ENCODE assay signal across 8 mouse cellular contexts in genomic region chr1:171330216-171330560, GRCm38 (mm10). TPM values are rescaled to one million over a fixed set of nuclear protein-coding genes. Genes with fewer than 3 reads are reported as not detected.
DNase-seq lines count a peak whose midpoint lies in the region; ATAC-seq and TF ChIP-seq lines count a peak whose summit lies in the region.

No protein-coding gene starts in this region.

- H3K4me2 ChIP-seq in lung, embryonic 14.5 days: peak overlapping the region; percentile 86
- peak overlapping the region; percentile 78 for H3K4me2 ChIP-seq in embryonic facial prominence, embryonic 11.5 days (ENCODE audit: low read depth, low read length)
- H3K4me2 ChIP-seq in kidney, embryonic 15.5 days: peak overlapping the region; percentile 77
- H3K4me2 ChIP-seq in neural tube, embryonic 14.5 days (ENCODE audit: low read depth, low read length): peak overlapping the region; percentile 69

- peaks cover 18% of the 10 kb centered on the region for H3K36me3 ChIP-seq in lung, embryonic 14.5 days (ENCODE audit: insufficient read depth)
- H3K36me3 ChIP-seq in embryonic facial prominence, embryonic 11.5 days (replicated peaks; ENCODE audit: control insufficient read depth, insufficient read depth, low read depth, low read length): no peaks in the 10 kb centered on the region
- H3K36me3 ChIP-seq in kidney, embryonic 15.5 days: peaks cover 18% of the 10 kb centered on the region
- H3K36me3 ChIP-seq in neural tube, embryonic 14.5 days (ENCODE audit: control insufficient read depth, insufficient read depth, low read length): no peaks in the 10 kb centered on the region; the same call in 1 of the 2 replicates

- TF ChIP-seq CTCF in lung, embryonic 14.5 days (IDR thresholded peaks at IDR 0.05; ENCODE audit: low read depth): no peak

- H3K27me3 ChIP-seq in lung, embryonic 14.5 days (ENCODE audit: insufficient read depth, low read length): no peaks in the 10 kb centered on the region
- no peaks in the 10 kb centered on the region for H3K27me3 ChIP-seq in embryonic facial prominence, embryonic 11.5 days (ENCODE audit: control insufficient read depth, insufficient read depth, low read length)
- no peaks in the 10 kb centered on the region for H3K27me3 ChIP-seq in kidney, embryonic 15.5 days
- peaks cover 2% of the 10 kb centered on the region; the same call in 1 of the 2 replicates for H3K27me3 ChIP-seq in neural tube, embryonic 14.5 days (ENCODE audit: control insufficient read depth, insufficient read depth, low read length)

- peak; percentile 57 for DNase-seq in lung, embryonic 14.5 days
- DNase-seq in lung, postnatal 36 days: no peak
- no peak for DNase-seq in embryonic facial prominence, embryonic 11.5 days (ENCODE audit: low spot score)
- DNase-seq in adrenal gland, adult 18-20 months (ENCODE audit: low spot score in 2 of 2): no peak
- DNase-seq in ovary, postnatal 36 days (ENCODE audit: low spot score): no peak

- under 1% methylated on average over 4 of the region's 4 CpGs for WGBS in lung, embryonic 14.5 days
- WGBS in embryonic facial prominence, embryonic 11.5 days: under 1% methylated on average over 4 of the region's 4 CpGs
- WGBS in kidney, embryonic 15.5 days: 0% methylated on average over 4 of the region's 4 CpGs
- WGBS in neural tube, embryonic 14.5 days: 0% methylated on average over 4 of the region's 4 CpGs

- H3K27ac ChIP-seq in lung, embryonic 14.5 days (ENCODE audit: low read depth): peak overlapping the region; percentile 98
- peak overlapping the region; percentile 99 for H3K27ac ChIP-seq in embryonic facial prominence, embryonic 11.5 days (replicated peaks; ENCODE audit: low read depth, low read length)
- peak overlapping the region; percentile 100 for H3K27ac ChIP-seq in kidney, embryonic 15.5 days
- peak overlapping the region; percentile 99 for H3K27ac ChIP-seq in neural tube, embryonic 14.5 days (ENCODE audit: low read depth, low read length)

- no peak for ATAC-seq in lung, embryonic 14.5 days (ENCODE audit: insufficient read depth)
- ATAC-seq in embryonic facial prominence, embryonic 11.5 days (replicated peaks; ENCODE audit: insufficient number of reproducible peaks, low FRiP score, low TSS enrichment, low read depth): no peak
- ATAC-seq in kidney, embryonic 15.5 days (replicated peaks; ENCODE audit: low FRiP score): no peak; the same call in 1 of the 2 replicates
- no peak for ATAC-seq in neural tube, embryonic 14.5 days (ENCODE audit: low read depth)
- no peak for ATAC-seq in CD4-positive, CD25-positive, alpha-beta regulatory T cell, adult 4 months

- H3K9ac ChIP-seq in lung, embryonic 14.5 days: peak overlapping the region; percentile 83
- H3K9ac ChIP-seq in embryonic facial prominence, embryonic 11.5 days (replicated peaks; ENCODE audit: low read length): peak overlapping the region; percentile 99
- peak overlapping the region; percentile 99 for H3K9ac ChIP-seq in kidney, embryonic 15.5 days
- peak overlapping the region; percentile 95 for H3K9ac ChIP-seq in neural tube, embryonic 14.5 days (replicated peaks; ENCODE audit: low read depth, low read length)

- no peaks in the 10 kb centered on the region for H3K9me3 ChIP-seq in lung, embryonic 14.5 days (ENCODE audit: low read depth, low read length)
- H3K9me3 ChIP-seq in embryonic facial prominence, embryonic 11.5 days (replicated peaks; ENCODE audit: control insufficient read depth, low read length): no peaks in the 10 kb centered on the region
- no peaks in the 10 kb centered on the region for H3K9me3 ChIP-seq in kidney, embryonic 15.5 days (replicated peaks)
- H3K9me3 ChIP-seq in neural tube, embryonic 14.5 days (ENCODE audit: control insufficient read depth, low read length): no peaks in the 10 kb centered on the region

- peak overlapping the region; percentile 78 for H3K4me3 ChIP-seq in lung, embryonic 14.5 days (ENCODE audit: low read depth, low read length)
- H3K4me3 ChIP-seq in embryonic facial prominence, embryonic 11.5 days (ENCODE audit: low read depth, low read length): peak overlapping the region; percentile 82
- peak overlapping the region; percentile 91 for H3K4me3 ChIP-seq in kidney, embryonic 15.5 days (replicated peaks)
- peak overlapping the region; percentile 73 for H3K4me3 ChIP-seq in neural tube, embryonic 14.5 days (ENCODE audit: low read depth, low read length)

- 0 out of 2 replicates have a peak, but pooled peaks cover 5% of the 10 kb centered on the region for H3K4me1 ChIP-seq in lung, embryonic 14.5 days (ENCODE audit: insufficient read depth)
- no peaks in the 10 kb centered on the region; the same call in 1 of the 2 replicates for H3K4me1 ChIP-seq in embryonic facial prominence, embryonic 11.5 days (ENCODE audit: control insufficient read depth, insufficient read depth, low read length)
- peaks cover 41% of the 10 kb centered on the region for H3K4me1 ChIP-seq in kidney, embryonic 15.5 days
- H3K4me1 ChIP-seq in neural tube, embryonic 14.5 days (ENCODE audit: control insufficient read depth, insufficient read depth, low read length): peaks cover 27% of the 10 kb centered on the region

RNA-seq across cellular contexts. Expression of gene Dedd, which starts 1.2 kb away (rescaled TPM):
- polyA plus RNA-seq in lung, embryonic 14.5 days (2014; fragmentation: Nextera tagmentation; extraction: Ambion mirVana): 48.8 and 48.9 TPM in 2 replicates
- polyA plus RNA-seq in embryonic facial prominence, embryonic 11.5 days (2014; fragmentation: Nextera tagmentation; extraction: Ambion mirVana): 51.7 and 56.7 TPM in 2 replicates
- 53.1 and 55.7 TPM in 2 replicates for polyA plus RNA-seq in kidney, embryonic 15.5 days (2015; fragmentation: Nextera tagmentation; extraction: Ambion mirVana)
- 48.0 and 49.7 TPM in 2 replicates for polyA plus RNA-seq in neural tube, embryonic 14.5 days (2014; fragmentation: Nextera tagmentation; extraction: Ambion mirVana)
- 10 to 100 TPM; 38.1 to 38.3 TPM for total RNA-seq in adrenal gland, adult 18-20 months (2021)
- 10 to 100 TPM; 36.8 to 43.8 TPM for polyA plus RNA-seq in CD4-positive, CD25-positive, alpha-beta regulatory T cell, adult 4 months (2017; shearing (Covaris generic))

RNA-seq across cellular contexts. Expression of gene Nit1, which starts 15.3 kb away (rescaled TPM):
- 27.5 and 30.1 TPM in 2 replicates for polyA plus RNA-seq in lung, embryonic 14.5 days (2014; fragmentation: Nextera tagmentation; extraction: Ambion mirVana)
- polyA plus RNA-seq in embryonic facial prominence, embryonic 11.5 days (2014; fragmentation: Nextera tagmentation; extraction: Ambion mirVana): 29.8 and 31.5 TPM in 2 replicates
- polyA plus RNA-seq in kidney, embryonic 15.5 days (2015; fragmentation: Nextera tagmentation; extraction: Ambion mirVana): 47.8 and 50.5 TPM in 2 replicates
- 40.2 and 43.5 TPM in 2 replicates for polyA plus RNA-seq in neural tube, embryonic 14.5 days (2014; fragmentation: Nextera tagmentation; extraction: Ambion mirVana)
- 10 to 100 TPM; 68.9 to 71.0 TPM for total RNA-seq in adrenal gland, adult 18-20 months (2021)
- polyA plus RNA-seq in CD4-positive, CD25-positive, alpha-beta regulatory T cell, adult 4 months (2017; shearing (Covaris generic)): 10 to 100 TPM; 31.7 to 40.3 TPM

RNA-seq across cellular contexts. Expression of gene Pfdn2, which starts 15.3 kb away (rescaled TPM):
- 40.0 and 44.5 TPM in 2 replicates for polyA plus RNA-seq in lung, embryonic 14.5 days (2014; fragmentation: Nextera tagmentation; extraction: Ambion mirVana)
- polyA plus RNA-seq in embryonic facial prominence, embryonic 11.5 days (2014; fragmentation: Nextera tagmentation; extraction: Ambion mirVana): 60.7 and 70.1 TPM in 2 replicates
- polyA plus RNA-seq in kidney, embryonic 15.5 days (2015; fragmentation: Nextera tagmentation; extraction: Ambion mirVana): 122 and 130 TPM in 2 replicates
- 58.1 and 67.6 TPM in 2 replicates for polyA plus RNA-seq in neural tube, embryonic 14.5 days (2014; fragmentation: Nextera tagmentation; extraction: Ambion mirVana)
- 100 to 1,000 TPM; 137 to 168 TPM for total RNA-seq in adrenal gland, adult 18-20 months (2021)
- 10 to 100 TPM; 69.6 to 75.8 TPM for polyA plus RNA-seq in CD4-positive, CD25-positive, alpha-beta regulatory T cell, adult 4 months (2017; shearing (Covaris generic))

RNA-seq across cellular contexts. Expression of gene Klhdc9, which starts 30.4 kb away (rescaled TPM):
- polyA plus RNA-seq in lung, embryonic 14.5 days (2014; fragmentation: Nextera tagmentation; extraction: Ambion mirVana): 1.0 and 1.5 TPM in 2 replicates
- 1.2 and 1.4 TPM in 2 replicates for polyA plus RNA-seq in embryonic facial prominence, embryonic 11.5 days (2014; fragmentation: Nextera tagmentation; extraction: Ambion mirVana)
- 2.6 TPM in 2 replicates for polyA plus RNA-seq in kidney, embryonic 15.5 days (2015; fragmentation: Nextera tagmentation; extraction: Ambion mirVana)
- polyA plus RNA-seq in neural tube, embryonic 14.5 days (2014; fragmentation: Nextera tagmentation; extraction: Ambion mirVana): 3.2 and 5.3 TPM in 2 replicates
- 1 to 10 TPM; 1.3 to 2.4 TPM for total RNA-seq in adrenal gland, adult 18-20 months (2021)
- polyA plus RNA-seq in CD4-positive, CD25-positive, alpha-beta regulatory T cell, adult 4 months (2017; shearing (Covaris generic)): under 1 TPM; 0.36 to 0.72 TPM

RNA-seq across cellular contexts. Expression of gene Ufc1, which starts 35.4 kb away (rescaled TPM):
- polyA plus RNA-seq in lung, embryonic 14.5 days (2014; fragmentation: Nextera tagmentation; extraction: Ambion mirVana): 107 and 108 TPM in 2 replicates
- polyA plus RNA-seq in embryonic facial prominence, embryonic 11.5 days (2014; fragmentation: Nextera tagmentation; extraction: Ambion mirVana): 109 and 114 TPM in 2 replicates
- 106 and 118 TPM in 2 replicates for polyA plus RNA-seq in kidney, embryonic 15.5 days (2015; fragmentation: Nextera tagmentation; extraction: Ambion mirVana)
- polyA plus RNA-seq in neural tube, embryonic 14.5 days (2014; fragmentation: Nextera tagmentation; extraction: Ambion mirVana): 116 and 124 TPM in 2 replicates
- total RNA-seq in adrenal gland, adult 18-20 months (2021): 100 to 1,000 TPM; 147 to 168 TPM
- 10 to 100 TPM; 74.0 to 84.4 TPM for polyA plus RNA-seq in CD4-positive, CD25-positive, alpha-beta regulatory T cell, adult 4 months (2017; shearing (Covaris generic))
